Mouse (Mus musculus) MEL (cell line): ENCODE measurements around the gene Fgf3. TPM values are rescaled to one million over a fixed set of nuclear protein-coding genes. Genes with fewer than 3 reads are reported as not detected.

ENCODE experiments used
- DNase-seq: peaks from one replicate; pipeline ENCODE4 v3.0.0; 2011; ENCODE audit warnings: low read depth, low spot score
- H3K27ac ChIP-seq: 2 replicates; pipeline ENCODE4 v1.5.1; 2012; ENCODE audit warnings: low read depth, mild to moderate bottlenecking, control low read depth, low read length, moderate library complexity; ENCODE audit not compliant: control insufficient read depth
- H3K27me3 ChIP-seq, 2 experiments: fragments of 150-350 bp in 1 of 2; sonication (generic) in 1 of 2; 2 replicates each; pipeline ENCODE4 v1.6.1; 2012; ENCODE audit warnings: low read length in 2 of 2, mild to moderate bottlenecking in 2 of 2, improper control_type of control experiment in 1 of 2, moderate library complexity in 1 of 2; ENCODE audit not compliant: insufficient read depth in 2 of 2, control insufficient read depth in 1 of 2
- H3K36me3 ChIP-seq, 2 experiments: 2 replicates each; pipeline ENCODE4 v1.6.1; 2012 to 2014; ENCODE audit warnings: low read length in 2 of 2, improper control_type of control experiment in 1 of 2, inconsistent platforms in 1 of 2, mild to moderate bottlenecking in 1 of 2; ENCODE audit not compliant: insufficient read depth in 2 of 2, control insufficient read depth in 1 of 2
- H3K4me1 ChIP-seq, 2 experiments: fragments of 150-350 bp in 1 of 2; sonication (generic) in 1 of 2; 2 replicates each; pipeline ENCODE4 v1.6.1; 2012; ENCODE audit warnings: low read length in 2 of 2, improper control_type of control experiment in 1 of 2, mild to moderate bottlenecking in 1 of 2; ENCODE audit not compliant: insufficient read depth in 2 of 2, control insufficient read depth in 1 of 2
- H3K4me3 ChIP-seq, 2 experiments: fragments of 150-350 bp in 1 of 2; sonication (generic) in 1 of 2; 2 replicates each; pipeline ENCODE4 v1.5.1; 2012; ENCODE audit warnings: low read depth in 2 of 2, low read length in 2 of 2, mild to moderate bottlenecking in 2 of 2, moderate library complexity in 2 of 2, control low read depth in 1 of 2, improper control_type of control experiment in 1 of 2; ENCODE audit not compliant: control insufficient read depth in 1 of 2, insufficient read depth in 1 of 2
- H3K79me2 ChIP-seq: 2 replicates; pipeline ENCODE4 v1.6.1; 2012; ENCODE audit warnings: mild to moderate bottlenecking, low read length, moderate library complexity; ENCODE audit not compliant: control insufficient read depth, poor library complexity, insufficient read depth
- H3K9ac ChIP-seq: 2 replicates; pipeline ENCODE4 v1.6.1; 2012; ENCODE audit warnings: low read depth, mild to moderate bottlenecking, control low read depth, low read length, moderate library complexity; ENCODE audit not compliant: control insufficient read depth, poor library complexity, severe bottlenecking
- H3K9me3 ChIP-seq: fragments of 150-350 bp; sonication (generic); replicated peaks from 2 replicates; pipeline ENCODE4 v1.6.1; 2012; ENCODE audit warnings: mild to moderate bottlenecking, low read length, improper control_type of control experiment, moderate library complexity; ENCODE audit not compliant: insufficient read depth
- BHLHE40 ChIP-seq: IDR thresholded peaks from 2 replicates; pipeline ENCODE4 v1.6.1; 2012; ENCODE audit warnings: low read depth, mild to moderate bottlenecking, inconsistent platforms, low read length, improper control_type of control experiment, borderline replicate concordance
- CHD1 ChIP-seq: IDR thresholded peaks from 2 replicates; pipeline ENCODE4 v1.6.1; 2012; ENCODE audit warnings: low read depth, mild to moderate bottlenecking, inconsistent platforms, low read length, improper control_type of control experiment
- E2F4 ChIP-seq: IDR thresholded peaks from 2 replicates; pipeline ENCODE4 v1.6.1; 2011; ENCODE audit warnings: low read depth, low read length, improper control_type of control experiment, borderline replicate concordance
- ELF1 ChIP-seq: IDR thresholded peaks from 2 replicates; pipeline ENCODE4 v1.6.1; 2014; ENCODE audit warnings: low read depth, mild to moderate bottlenecking, inconsistent platforms, low read length, improper control_type of control experiment, moderate library complexity
- EP300 ChIP-seq, 2 experiments: IDR thresholded peaks; 2 replicates each; pipeline ENCODE4 v1.6.1; 2011; ENCODE audit warnings: improper control_type of control experiment in 2 of 2, low read length in 2 of 2, low read depth in 1 of 2, mild to moderate bottlenecking in 1 of 2
- GABPA ChIP-seq: IDR thresholded peaks from 2 replicates; pipeline ENCODE4 v1.6.1; 2012; ENCODE audit warnings: low read depth, mild to moderate bottlenecking, inconsistent platforms, low read length, improper control_type of control experiment, moderate library complexity
- HCFC1 ChIP-seq: IDR thresholded peaks from 2 replicates; pipeline ENCODE4 v1.6.1; 2012; ENCODE audit warnings: low read depth, mild to moderate bottlenecking, inconsistent platforms, low read length, improper control_type of control experiment, moderate library complexity
- JUND ChIP-seq: IDR thresholded peaks from 2 replicates; pipeline ENCODE4 v1.6.1; 2011; ENCODE audit warnings: low read depth, mild to moderate bottlenecking, improper control_type of control experiment, low read length
- MAFK ChIP-seq: IDR thresholded peaks from 2 replicates; pipeline ENCODE4 v1.6.1; 2011; ENCODE audit warnings: low read depth, mild to moderate bottlenecking, low read length, improper control_type of control experiment, borderline replicate concordance
- MAX ChIP-seq: IDR thresholded peaks from 2 replicates; pipeline ENCODE4 v1.6.1; 2011; ENCODE audit warnings: low read length, improper control_type of control experiment
- MEF2A ChIP-seq: IDR thresholded peaks from 2 replicates; pipeline ENCODE4 v1.6.1; 2014; ENCODE audit warnings: low read depth, mild to moderate bottlenecking, inconsistent platforms, low read length, improper control_type of control experiment; ENCODE audit not compliant: poor library complexity, insufficient replicate concordance, severe bottlenecking; ENCODE audit errors: extremely low read depth
- MXI1 ChIP-seq: IDR thresholded peaks from 2 replicates; pipeline ENCODE4 v1.6.1; 2011; ENCODE audit warnings: mild to moderate bottlenecking, low read depth, low read length, improper control_type of control experiment
- MYB ChIP-seq: IDR thresholded peaks from 2 replicates; pipeline ENCODE4 v1.6.1; 2011; ENCODE audit warnings: mild to moderate bottlenecking, low read depth, low read length, improper control_type of control experiment
- NRF1 ChIP-seq: IDR thresholded peaks from 2 replicates; pipeline ENCODE4 v1.6.1; 2014; ENCODE audit warnings: low read depth, mild to moderate bottlenecking, inconsistent platforms, low read length, improper control_type of control experiment, moderate library complexity; ENCODE audit not compliant: poor library complexity, insufficient read depth, severe bottlenecking
- POLR2AphosphoS2 ChIP-seq: IDR thresholded peaks from 2 replicates; pipeline ENCODE4 v1.6.1; 2011; ENCODE audit warnings: low read length, improper control_type of control experiment
- RAD21 ChIP-seq: IDR thresholded peaks from 2 replicates; pipeline ENCODE4 v1.6.1; 2011; ENCODE audit warnings: mild to moderate bottlenecking, low read depth, low read length, improper control_type of control experiment
- RCOR1 ChIP-seq: IDR thresholded peaks from 2 replicates; pipeline ENCODE4 v1.6.1; 2012; ENCODE audit warnings: low read depth, mild to moderate bottlenecking, inconsistent platforms, low read length, improper control_type of control experiment
- SMC3 ChIP-seq: IDR thresholded peaks from 2 replicates; pipeline ENCODE4 v1.6.1; 2011; ENCODE audit warnings: low read depth, low read length, improper control_type of control experiment
- TAL1 ChIP-seq: IDR thresholded peaks from 2 replicates; pipeline ENCODE4 v1.6.1; 2012; ENCODE audit warnings: mild to moderate bottlenecking, inconsistent platforms, low read length, moderate library complexity, mixed read lengths
- TCF12 ChIP-seq: IDR thresholded peaks from 2 replicates; pipeline ENCODE4 v1.6.1; 2014; ENCODE audit warnings: low read depth, mild to moderate bottlenecking, inconsistent platforms, low read length, improper control_type of control experiment, moderate library complexity
- USF1 ChIP-seq: IDR thresholded peaks from 2 replicates; pipeline ENCODE4 v1.6.1; 2014; ENCODE audit warnings: low read depth, mild to moderate bottlenecking, inconsistent platforms, low read length, improper control_type of control experiment, moderate library complexity
- ZKSCAN1 ChIP-seq: IDR thresholded peaks from 2 replicates; pipeline ENCODE4 v1.6.1; 2012; ENCODE audit warnings: low read depth, mild to moderate bottlenecking, inconsistent platforms, low read length, improper control_type of control experiment, moderate library complexity
- polyA plus RNA-seq, 2 experiments: library from polyadenylated mRNA; stranded (reverse) in 1 of 2; unstranded in 1 of 2; fragments of >175 nt in 1 of 2; fragments of >200 nt in 1 of 2; gene quantifications; 2 replicates each; pipeline versions ENCODE4 v1.2.1 to v1.2.4; 2012; ENCODE audit warnings: low replicate concordance in 2 of 2, low read depth in 1 of 2; ENCODE audit not compliant: insufficient read length in 2 of 2, insufficient read depth in 1 of 2, missing spikeins in 1 of 2
- total RNA-seq: library from RNA; depleted of rRNA; stranded (reverse); fragments of 300-350 nt; gene quantifications from 2 replicates; pipeline ENCODE4 v1.2.3, GENCODE M21; 2012

The Fgf3 gene
- total and polyA plus RNA-seq, 3 experiments = not detected

DNA sequence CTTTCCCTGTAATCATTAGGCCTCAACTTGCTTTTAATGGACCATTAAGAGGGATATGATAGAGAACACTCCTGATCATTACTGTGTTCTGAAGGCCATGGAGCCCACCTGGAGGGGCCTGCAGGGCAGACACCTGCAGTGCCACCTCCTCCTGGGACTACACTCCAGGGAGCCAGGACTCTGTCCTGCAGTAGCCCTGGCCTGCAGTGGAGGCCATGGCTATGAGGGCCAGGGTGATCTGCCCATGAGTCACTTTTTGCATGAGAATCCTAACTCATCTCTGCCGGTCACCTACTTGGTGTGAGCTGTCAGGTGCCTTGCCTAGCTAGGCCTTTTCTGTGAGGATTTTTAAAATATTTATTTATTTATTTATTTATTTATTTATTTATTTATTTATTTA is 40.5 kb downstream of the Fgf3 start:
- Histone ChIP-seq H3K27ac (no peak overlapping the region), H3K27me3 (no peaks in the 10 kb centered on the region), H3K4me1 (no peaks in the 10 kb centered on the region), H3K36me3 (no peaks in the 10 kb centered on the region), H3K9ac (no peak overlapping the region), H3K4me3 (no peak overlapping the region), H3K79me2 (no peaks in the 10 kb centered on the region), H3K9me3 (no peaks in the 10 kb centered on the region)
- no peak for DNase-seq
- TF ChIP-seq MEF2A (no peak), RAD21 (no peak), NRF1 (no peak), TAL1 (no peak)

DNA sequence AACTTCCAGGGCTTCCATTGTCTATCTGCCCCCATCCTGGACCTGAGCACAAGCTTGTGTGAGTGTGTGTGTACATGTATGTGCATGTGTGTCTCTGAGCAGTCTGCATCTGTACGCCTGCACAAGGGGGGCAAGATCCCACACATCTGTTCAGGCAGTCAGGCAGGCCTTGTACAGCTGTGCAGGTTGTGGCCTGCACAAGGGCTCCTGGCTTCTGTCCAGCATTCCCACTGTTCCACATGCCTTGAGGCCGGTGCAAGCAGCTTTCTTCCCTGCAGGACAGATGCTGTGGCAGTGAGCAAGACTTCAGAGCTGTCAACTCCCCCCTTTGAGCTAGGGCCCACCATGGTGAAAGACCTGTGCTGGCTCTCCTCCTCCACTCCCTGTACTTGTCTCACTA is 45.2 kb downstream of the Fgf3 start:
- no peak overlapping the region for H3K4me3 ChIP-seq
- no peak for DNase-seq
- no peaks in the 10 kb centered on the region for H3K9me3 ChIP-seq
- no peaks in the 10 kb centered on the region for H3K27me3 ChIP-seq
- no peak overlapping the region for H3K27ac ChIP-seq
- TF ChIP-seq MEF2A = no peak
- TF ChIP-seq POLR2AphosphoS2 = no peak
- TF ChIP-seq CHD1 = no peak
- TF ChIP-seq MXI1 = no peak
- TF ChIP-seq MAX = no peak
- TF ChIP-seq RCOR1 = no peak
- TF ChIP-seq E2F4 = no peak
- TF ChIP-seq JUND = no peak
- no peak for TF ChIP-seq EP300 (IDR thresholded peaks at IDR 0.05; ENCODE audit: low read depth in 1 of 2, low read length in 2 of 2)
- TF ChIP-seq ELF1 = no peak
- no peak for TF ChIP-seq MAFK
- TF ChIP-seq HCFC1 = no peak
- TF ChIP-seq TAL1 = no peak
- TF ChIP-seq USF1 = no peak
- TF ChIP-seq TCF12 = no peak
- TF ChIP-seq GABPA = no peak
- TF ChIP-seq MYB = no peak
- TF ChIP-seq ZKSCAN1 = no peak
- no peak for TF ChIP-seq SMC3
- TF ChIP-seq BHLHE40 = no peak
- no peaks in the 10 kb centered on the region for H3K36me3 ChIP-seq
- H3K9ac ChIP-seq = no peak overlapping the region
- H3K79me2 ChIP-seq = no peaks in the 10 kb centered on the region
- H3K4me1 ChIP-seq = no peaks in the 10 kb centered on the region
